Mouse (Mus musculus) hindbrain, postnatal 0 days (tissue): ENCODE data around the gene Kdm5c. TPM values are rescaled to one million over a fixed set of nuclear protein-coding genes. Genes with fewer than 3 reads are reported as not detected.
A peak's percentile ranks its signal among the peaks of the same experiment; 100 is the strongest.
"Not testable (repeated sequence)": the region's sequence is repeated elsewhere in the genome, so short reads cannot be mapped to it uniquely, and the experiment has no call there.

Experiments
- ATAC-seq: fragments of 200-750 bp; cut with Nextera tagmentation; 2 replicates; pipeline ENCODE4 v1.8.0; 2017; ENCODE audit warnings: mild to moderate bottlenecking, moderate TSS enrichment, moderate library complexity
- DNase-seq: peaks from one replicate; pipeline ENCODE4 v3.0.0-alpha.2; 2015; ENCODE audit warnings: low spot score
- H3K27ac ChIP-seq: fragments of 300-500 bp; sonication (generic); 2 replicates; pipeline ENCODE4 v1.5.1; 2014; ENCODE audit warnings: mild to moderate bottlenecking
- H3K27me3 ChIP-seq: fragments of 300-500 bp; sonication (generic); 2 replicates; pipeline ENCODE4 v1.6.1; 2014; ENCODE audit warnings: low read length, mixed read lengths; ENCODE audit not compliant: insufficient read depth
- H3K36me3 ChIP-seq: fragments of 300-500 bp; sonication (generic); 2 replicates; pipeline ENCODE4 v1.6.1; 2014; ENCODE audit warnings: low read length, mixed read lengths; ENCODE audit not compliant: insufficient read depth
- H3K4me1 ChIP-seq: fragments of 300-500 bp; sonication (generic); 2 replicates; pipeline ENCODE4 v1.6.1; 2014; ENCODE audit warnings: antibody characterized with exemption, low read length, mixed read lengths; ENCODE audit not compliant: insufficient read depth
- H3K4me2 ChIP-seq: fragments of 300-500 bp; sonication (generic); 2 replicates; pipeline ENCODE4 v1.6.1; 2014; ENCODE audit warnings: low read depth, mild to moderate bottlenecking, low read length, moderate library complexity, mixed read lengths
- H3K4me3 ChIP-seq: fragments of 300-500 bp; sonication (generic); 2 replicates; pipeline ENCODE4 v1.5.1; 2014; ENCODE audit warnings: low read length
- H3K9ac ChIP-seq: fragments of 300-500 bp; sonication (generic); replicated peaks from 2 replicates; pipeline ENCODE4 v1.6.1; 2014; ENCODE audit warnings: mild to moderate bottlenecking, low read length, moderate library complexity, mixed read lengths
- H3K9me3 ChIP-seq: fragments of 300-500 bp; sonication (generic); 2 replicates; pipeline ENCODE4 v1.6.1; 2016; ENCODE audit warnings: low read length, mixed read lengths
- CTCF ChIP-seq: IDR thresholded peaks from 2 replicates; pipeline ENCODE4 v1.5.1; 2016; ENCODE audit warnings: antibody characterized with exemption, control low read depth, low read depth
- WGBS: fragments of 180-500 bp; shearing (Covaris S2); extraction: QIAGEN DNeasy Blood & Tissue Kit; methylation state at CpG from one replicate; pipeline ENCODE4 v1.1.7; 2014; 5-methylcytosine and 5-hydroxymethylcytosine counted together
- polyA plus RNA-seq: library from polyadenylated mRNA; unstranded; fragments of >200 nt; fragmentation: Nextera tagmentation; extraction: Ambion mirVana; gene quantifications from 2 replicates; pipeline ENCODE4 v1.2.1, GENCODE M21; 2015
- total RNA-seq: library from RNA; depleted of rRNA; stranded (reverse); fragments of >200 nt; gene quantifications from 2 replicates; pipeline ENCODE4 v1.2.3, GENCODE M21; 2014

Gene Kdm5c
- total and polyA plus RNA-seq, 2 experiments from 2014 or later: 24.5 to 55.6 TPM

GRCm38 (mm10) chrX:152223313-152223712 lies 9.5 kb upstream of the Kdm5c start:
- WGBS: 84% methylated on average over 6 of the region's 6 CpGs
- no peak for TF ChIP-seq CTCF

DNA sequence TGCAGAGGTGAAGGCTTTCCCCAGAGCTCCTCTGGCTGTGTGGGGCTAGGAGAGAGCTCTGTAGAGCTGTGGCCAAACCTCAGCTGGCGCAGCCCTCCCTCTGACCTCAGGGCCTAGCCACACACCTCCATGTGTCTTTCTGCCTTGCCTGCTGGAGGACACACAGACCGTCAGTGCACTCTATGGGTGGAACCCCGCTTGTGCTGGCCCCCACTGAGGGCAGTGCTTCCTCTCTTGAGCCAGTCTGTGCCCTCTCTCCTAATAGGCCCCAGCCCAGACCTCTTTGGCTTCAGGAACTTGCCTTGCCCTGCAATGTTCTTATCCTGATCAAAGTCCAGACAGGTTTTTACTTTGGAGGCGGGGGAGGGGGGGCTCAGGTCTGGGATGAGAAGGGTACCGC lies 8.5 kb upstream of the Kdm5c start:
- H3K36me3 ChIP-seq: no peaks in the 10 kb centered on the region
- no peak overlapping the region for H3K4me3 ChIP-seq
- no peak overlapping the region for H3K9ac ChIP-seq
- no peaks in the 10 kb centered on the region for H3K9me3 ChIP-seq
- H3K27ac ChIP-seq: no peak overlapping the region
- H3K4me2 ChIP-seq: no peak overlapping the region
- no peak for TF ChIP-seq CTCF
- no peaks in the 10 kb centered on the region; the same call in 1 of the 2 replicates for H3K27me3 ChIP-seq
- 72% methylated on average over 5 of the region's 5 CpGs for WGBS
- H3K4me1 ChIP-seq: no peaks in the 10 kb centered on the region
- DNase-seq (no peak), ATAC-seq (no peak; the same call in 1 of the 2 replicates)

More at GRCm38 (mm10) chrX:152223313-152223712, 9.5 kb upstream of the Kdm5c start:
- Histone ChIP-seq H3K4me3 (no peak overlapping the region), H3K27me3 (no peaks in the 10 kb centered on the region; the same call in 1 of the 2 replicates), H3K9ac (no peak overlapping the region), H3K27ac (no peak overlapping the region), H3K36me3 (no peaks in the 10 kb centered on the region), H3K9me3 (no peaks in the 10 kb centered on the region), H3K4me2 (no peak overlapping the region), H3K4me1 (no peaks in the 10 kb centered on the region)
- ATAC-seq (no peak), DNase-seq (no peak)

- DNase-seq: no peak
- no peak for TF ChIP-seq CTCF
- no peak for ATAC-seq
- H3K36me3 ChIP-seq: peaks cover 4% of the 10 kb centered on the region; the same call in 1 of the 2 replicates
- no peak overlapping the region for H3K27ac ChIP-seq
- peak overlapping the region; percentile 92 for H3K9ac ChIP-seq
- WGBS: 31% methylated on average over 3 of the region's 3 CpGs
- no peaks in the 10 kb centered on the region for H3K27me3 ChIP-seq
- H3K4me2 ChIP-seq: peak overlapping the region; percentile 77
- peaks cover 4% of the 10 kb centered on the region; the same call in 1 of the 2 replicates for H3K4me1 ChIP-seq
- peak overlapping the region; percentile 93 for H3K4me3 ChIP-seq
- no peaks in the 10 kb centered on the region for H3K9me3 ChIP-seq
Measured at GRCm38 (mm10) chrX:152234125-152234524, 1.3 kb downstream of the Kdm5c start.

DNA sequence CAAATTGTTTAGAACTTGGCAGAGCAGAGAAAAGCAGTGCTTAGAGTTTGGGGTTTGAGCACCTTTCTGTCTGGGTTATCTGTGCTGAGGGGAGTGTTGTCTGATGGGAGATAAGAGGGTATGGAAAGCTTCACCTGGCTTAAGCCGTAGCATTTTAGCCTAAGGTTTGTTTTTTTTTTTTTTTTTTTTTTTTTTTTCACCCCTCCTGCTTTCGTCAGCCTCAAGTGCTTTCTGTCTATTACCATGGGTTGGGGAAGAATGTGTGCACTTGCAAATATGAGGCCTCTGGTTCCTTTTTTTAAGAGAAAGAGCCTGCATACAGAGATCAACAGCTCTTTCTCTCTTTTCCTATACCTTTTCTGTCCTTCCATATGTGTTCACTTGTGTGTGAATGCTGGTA lies 2.9 kb downstream of the Kdm5c start:
- ATAC-seq: no peak
- Histone ChIP-seq H3K4me1 (peaks cover 4% of the 10 kb centered on the region; the same call in 1 of the 2 replicates), H3K4me3 (no peak overlapping the region), H3K27me3 (no peaks in the 10 kb centered on the region), H3K4me2 (peak overlapping the region; percentile 77; the same call in 1 of the 2 replicates), H3K27ac (no peak overlapping the region), H3K9ac (no peak overlapping the region), H3K36me3 (peaks cover 9% of the 10 kb centered on the region; the same call in 1 of the 2 replicates), H3K9me3 (no peaks in the 10 kb centered on the region)
- TF ChIP-seq CTCF: no peak
- no peak for DNase-seq
- 82% methylated on average over 2 of the region's 2 CpGs for whole genome bisulfite sequencing

GRCm38 (mm10) chrX:152243140-152243539 lies 10.3 kb downstream of the Kdm5c start:
- not testable (repeated sequence) for H3K27me3 ChIP-seq, H3K4me1 ChIP-seq, H3K4me2 ChIP-seq, H3K9me3 ChIP-seq, H3K4me3 ChIP-seq, ATAC-seq, H3K27ac ChIP-seq, DNase-seq, H3K9ac ChIP-seq
- H3K36me3 ChIP-seq: peaks cover 52% of the 10 kb centered on the region
- TF ChIP-seq CTCF: peak; percentile 34; the same call in 1 of the 2 replicates
- 88% methylated on average over 6 of the region's 6 CpGs for WGBS

DNA sequence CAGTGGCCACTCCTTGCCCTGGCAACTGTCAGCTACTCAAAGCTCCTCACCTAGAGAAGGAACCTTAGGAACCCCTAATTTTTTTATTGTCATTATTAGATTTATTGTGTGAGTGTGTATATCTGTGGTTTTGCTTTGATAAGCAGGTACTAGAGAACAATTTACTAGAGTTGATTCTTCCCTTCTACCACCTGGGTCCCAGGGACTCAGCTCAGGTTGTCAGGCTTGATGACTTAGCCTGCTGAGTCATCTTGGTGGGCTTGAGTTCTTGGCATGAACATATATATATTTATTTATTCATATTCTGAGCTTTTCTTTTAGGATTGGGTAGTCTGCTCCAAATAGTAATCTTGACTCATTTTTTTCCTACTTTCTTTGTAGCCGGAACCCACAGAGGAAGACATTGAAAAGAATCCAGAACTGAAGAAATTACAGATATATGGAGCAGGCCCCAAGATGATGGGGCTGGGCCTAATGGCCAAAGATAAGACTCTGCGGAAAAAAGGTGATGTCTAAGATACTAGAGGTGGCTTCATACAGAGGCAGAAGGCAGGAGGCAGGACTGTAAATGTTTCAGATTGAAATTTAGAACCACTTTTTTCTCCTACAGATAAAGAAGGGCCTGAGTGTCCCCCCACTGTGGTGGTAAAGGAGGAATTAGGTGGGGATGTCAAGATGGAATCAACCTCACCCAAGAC lies 11.8 kb downstream of the Kdm5c start:
- ATAC-seq (no peak), DNase-seq (no peak)
- WGBS: 96% methylated on average over 2 of the region's 2 CpGs
- Histone ChIP-seq H3K9me3 (no peaks in the 10 kb centered on the region), H3K4me1 (no peaks in the 10 kb centered on the region), H3K4me3 (no peak overlapping the region), H3K4me2 (no peak overlapping the region), H3K9ac (no peak overlapping the region), H3K36me3 (peaks cover 65% of the 10 kb centered on the region), H3K27ac (no peak overlapping the region), H3K27me3 (no peaks in the 10 kb centered on the region)
- no peak for TF ChIP-seq CTCF

DNA sequence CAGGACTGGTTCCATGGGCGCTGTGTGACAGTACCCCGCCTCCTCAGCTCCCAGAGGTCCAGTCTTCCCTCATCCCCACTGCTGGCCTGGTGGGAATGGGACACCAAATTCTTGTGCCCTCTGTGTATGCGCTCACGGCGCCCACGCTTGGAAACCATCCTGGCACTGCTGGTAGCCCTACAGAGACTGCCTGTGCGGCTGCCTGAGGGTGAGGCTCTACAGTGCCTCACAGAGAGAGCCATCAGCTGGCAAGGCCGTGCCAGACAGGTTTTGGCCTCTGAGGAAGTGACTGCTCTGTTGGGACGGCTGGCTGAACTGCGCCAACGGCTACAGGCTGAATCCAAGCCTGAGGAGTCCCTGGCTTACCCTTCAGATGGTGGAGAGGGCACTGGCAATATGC lies 38.4 kb downstream of the Kdm5c start:
- 89% methylated on average over 11 of the region's 11 CpGs for WGBS
- no peaks in the 10 kb centered on the region for H3K9me3 ChIP-seq
- peaks cover 60% of the 10 kb centered on the region for H3K36me3 ChIP-seq
- H3K27ac ChIP-seq: no peak overlapping the region
- no peak for TF ChIP-seq CTCF
- H3K4me1 ChIP-seq: no peaks in the 10 kb centered on the region
- no peak overlapping the region for H3K9ac ChIP-seq
- H3K27me3 ChIP-seq: no peaks in the 10 kb centered on the region
- no peak overlapping the region for H3K4me3 ChIP-seq
- no peak overlapping the region for H3K4me2 ChIP-seq
- DNase-seq: no peak
- peak; percentile 55; the same call in 1 of the 2 replicates for ATAC-seq
